Mouse (Mus musculus) kidney, embryonic 15.5 days (tissue): ENCODE results near the gene 4930558C23Rik. TPM values are rescaled to one million over a fixed set of nuclear protein-coding genes. Genes with fewer than 3 reads are reported as not detected.
"Not testable (repeated sequence)": the region's sequence is repeated elsewhere in the genome, so short reads cannot be mapped to it uniquely, and the experiment has no call there.

Experiments used
- ATAC-seq: fragments of 200-750 bp; cut with Nextera tagmentation; replicated peaks from 2 replicates; pipeline ENCODE4 v1.8.0; 2017; ENCODE audit warnings: moderate TSS enrichment; ENCODE audit not compliant: low FRiP score
- H3K27ac ChIP-seq: fragments of 300-500 bp; sonication (generic); 2 replicates; pipeline ENCODE4 v1.5.1; 2015; ENCODE audit warnings: mild to moderate bottlenecking, inconsistent platforms
- H3K27me3 ChIP-seq: fragments of 300-500 bp; sonication (generic); 2 replicates; pipeline ENCODE4 v1.6.1; 2015; ENCODE audit warnings: inconsistent platforms
- H3K36me3 ChIP-seq: fragments of 300-500 bp; sonication (generic); 2 replicates; pipeline ENCODE4 v1.6.1; 2015; ENCODE audit warnings: inconsistent platforms
- H3K4me1 ChIP-seq: fragments of 300-500 bp; sonication (generic); 2 replicates; pipeline ENCODE4 v1.6.1; 2015; ENCODE audit warnings: inconsistent platforms
- H3K4me2 ChIP-seq: fragments of 300-500 bp; sonication (generic); 2 replicates; pipeline ENCODE4 v1.6.1; 2015; ENCODE audit warnings: moderate library complexity, mild to moderate bottlenecking, inconsistent platforms
- H3K4me3 ChIP-seq: fragments of 300-500 bp; sonication (generic); replicated peaks from 2 replicates; pipeline ENCODE4 v1.5.1; 2015; ENCODE audit warnings: mild to moderate bottlenecking, inconsistent platforms
- H3K9ac ChIP-seq: fragments of 300-500 bp; sonication (generic); 2 replicates; pipeline ENCODE4 v1.6.1; 2015; ENCODE audit warnings: mild to moderate bottlenecking, inconsistent platforms
- H3K9me3 ChIP-seq: fragments of 300-500 bp; sonication (generic); replicated peaks from 2 replicates; pipeline ENCODE4 v1.6.1; 2016; ENCODE audit warnings: inconsistent platforms
- WGBS: fragments of 180-500 bp; shearing (Covaris S2); methylation state at CpG from one replicate; pipeline ENCODE4 v1.1.7; 2015; ENCODE audit warnings: mixed read lengths; 5-methylcytosine and 5-hydroxymethylcytosine counted together
- polyA plus RNA-seq: library from polyadenylated mRNA; unstranded; fragments of >200 nt; fragmentation: Nextera tagmentation; extraction: Ambion mirVana; gene quantifications from 2 replicates; pipeline ENCODE4 v1.2.1, GENCODE M21; 2015

Gene 4930558C23Rik
- polyA plus RNA-seq = 0.23 TPM in 1 of 2 replicates, not detected in the other

GRCm38 (mm10) chr3:95402741-95403140, at the start of gene 4930558C23Rik:
Gene 4930558C23Rik, minus strand, starts transcription at chr3:95402841.
- Histone ChIP-seq H3K27ac (no peak within 1 kb of the TSS), H3K27me3 (no peaks in the 10 kb centered on the region), H3K4me1 (no peaks in the 10 kb centered on the region), H3K4me3 (no peak within 1 kb of the TSS), H3K9me3 (no peaks in the 10 kb centered on the region), H3K9ac (no peak within 1 kb of the TSS), H3K36me3 (no peaks in the 10 kb centered on the region), H3K4me2 (no peak within 1 kb of the TSS)
- ATAC-seq = no peak
- 94% methylated on average over 3 of the region's 3 CpGs for WGBS

GRCm38 (mm10) chr3:95450915-95451314, 48.3 kb upstream of the 4930558C23Rik start:
- WGBS = 96% methylated on average over 3 of the region's 3 CpGs
- no peak overlapping the region for H3K4me2 ChIP-seq
- H3K27me3 ChIP-seq = no peaks in the 10 kb centered on the region
- ATAC-seq = no peak
- H3K36me3 ChIP-seq = peaks cover 63% of the 10 kb centered on the region
- H3K4me1 ChIP-seq = no peaks in the 10 kb centered on the region
- H3K9me3 ChIP-seq = no peaks in the 10 kb centered on the region
- H3K9ac ChIP-seq = no peak overlapping the region
- H3K4me3 ChIP-seq = no peak overlapping the region
- H3K27ac ChIP-seq = no peak overlapping the region

GRCm38 (mm10) chr3:95450408-95450807, 47.8 kb upstream of the 4930558C23Rik start:
- 0 out of 2 replicates have a peak, but pooled peaks cover 1% of the 10 kb centered on the region for H3K4me1 ChIP-seq
- ATAC-seq = 0 out of 2 replicates have a peak, but pooled peaks have one; percentile 33

GRCm38 (mm10) chr3:95445311-95445710, 42.7 kb upstream of the 4930558C23Rik start:
- Histone ChIP-seq H3K4me2 (no peak overlapping the region), H3K27me3 (no peaks in the 10 kb centered on the region), H3K9ac (no peak overlapping the region), H3K36me3 (peaks cover 17% of the 10 kb centered on the region), H3K4me3 (no peak overlapping the region), H3K4me1 (0 out of 2 replicates have a peak, but pooled peaks cover 4% of the 10 kb centered on the region), H3K27ac (no peak overlapping the region), H3K9me3 (no peaks in the 10 kb centered on the region)
- ATAC-seq = no peak
- 78% methylated on average over 4 of the region's 4 CpGs for WGBS

More at GRCm38 (mm10) chr3:95450408-95450807, 47.8 kb upstream of the 4930558C23Rik start:
- WGBS = 65% methylated on average over 1 of the region's 1 CpGs
- H3K27me3 ChIP-seq = no peaks in the 10 kb centered on the region
- H3K4me3 ChIP-seq = no peak overlapping the region
- H3K4me2 ChIP-seq = no peak overlapping the region
- no peaks in the 10 kb centered on the region for H3K9me3 ChIP-seq
- no peak overlapping the region for H3K27ac ChIP-seq
- H3K36me3 ChIP-seq = peaks cover 63% of the 10 kb centered on the region
- H3K9ac ChIP-seq = no peak overlapping the region

GRCm38 (mm10) chr3:95442406-95443117, 39.9 kb upstream of the 4930558C23Rik start:
- no peak for ATAC-seq
- Histone ChIP-seq H3K27ac (no peak overlapping the region), H3K9ac (no peak overlapping the region), H3K9me3 (no peaks in the 10 kb centered on the region), H3K4me1 (0 out of 2 replicates have a peak, but pooled peaks cover 4% of the 10 kb centered on the region), H3K36me3 (peaks cover 19% of the 10 kb centered on the region), H3K4me2 (no peak overlapping the region), H3K27me3 (no peaks in the 10 kb centered on the region), H3K4me3 (no peak overlapping the region)
- 91% methylated on average over 5 of the region's 5 CpGs for WGBS

GRCm38 (mm10) chr3:95439670-95440069, 37.0 kb upstream of the 4930558C23Rik start:
- no peak for ATAC-seq
- Histone ChIP-seq H3K4me1 (peaks cover 13% of the 10 kb centered on the region; the same call in 1 of the 2 replicates), H3K9ac (no peak overlapping the region), H3K4me2 (no peak overlapping the region), H3K9me3 (no peaks in the 10 kb centered on the region), H3K36me3 (peaks cover 29% of the 10 kb centered on the region), H3K27me3 (no peaks in the 10 kb centered on the region), H3K27ac (no peak overlapping the region), H3K4me3 (no peak overlapping the region)

GRCm38 (mm10) chr3:95438636-95439035, 36.0 kb upstream of the 4930558C23Rik start:
- H3K27ac ChIP-seq, H3K9ac ChIP-seq, H3K4me3 ChIP-seq, H3K27me3 ChIP-seq, H3K4me2 ChIP-seq, H3K9me3 ChIP-seq, ATAC-seq: not testable (repeated sequence)
- WGBS = 94% methylated on average over 4 of the region's 4 CpGs
- Histone ChIP-seq H3K36me3 (peaks cover 29% of the 10 kb centered on the region), H3K4me1 (peaks cover 15% of the 10 kb centered on the region; the same call in 1 of the 2 replicates)

- Histone ChIP-seq H3K36me3 (peaks cover 29% of the 10 kb centered on the region), H3K27ac (no peak overlapping the region), H3K9ac (no peak overlapping the region), H3K4me1 (peaks cover 18% of the 10 kb centered on the region; the same call in 1 of the 2 replicates), H3K4me2 (peak overlapping the region; percentile 65), H3K4me3 (peak overlapping the region; percentile 96; the same call in 1 of the 2 replicates), H3K27me3 (no peaks in the 10 kb centered on the region), H3K9me3 (no peaks in the 10 kb centered on the region)
- 59% methylated on average over 1 of the region's 1 CpGs for WGBS
- no peak for ATAC-seq
Measured at GRCm38 (mm10) chr3:95435561-95435960, 32.9 kb upstream of the 4930558C23Rik start.

GRCm38 (mm10) chr3:95434983-95435370, 32.3 kb upstream of the 4930558C23Rik start:
- peak overlapping the region; percentile 96 for H3K4me3 ChIP-seq
- H3K27me3 ChIP-seq = no peaks in the 10 kb centered on the region
- H3K27ac ChIP-seq = peak overlapping the region; percentile 91
- peak overlapping the region; percentile 65 for H3K4me2 ChIP-seq
- ATAC-seq = no peak
- peak overlapping the region; percentile 84 for H3K9ac ChIP-seq
- 1% methylated on average over 7 of the region's 7 CpGs for WGBS
- H3K4me1 ChIP-seq = peaks cover 18% of the 10 kb centered on the region; the same call in 1 of the 2 replicates
- no peaks in the 10 kb centered on the region for H3K9me3 ChIP-seq
- peaks cover 29% of the 10 kb centered on the region for H3K36me3 ChIP-seq

- peak; percentile 100 for ATAC-seq
- H3K9ac ChIP-seq = peak within 1 kb of the TSS; percentile 84
- under 1% methylated on average over 47 of the region's 47 CpGs for WGBS
- peaks cover 25% of the 10 kb centered on the region for H3K36me3 ChIP-seq
- peak within 1 kb of the TSS; percentile 96 for H3K4me3 ChIP-seq
- peaks cover 18% of the 10 kb centered on the region; the same call in 1 of the 2 replicates for H3K4me1 ChIP-seq
- H3K4me2 ChIP-seq = peak within 1 kb of the TSS; percentile 65
- H3K27me3 ChIP-seq = no peaks in the 10 kb centered on the region
- no peaks in the 10 kb centered on the region for H3K9me3 ChIP-seq
- H3K27ac ChIP-seq = peak within 1 kb of the TSS; percentile 91
Measured at GRCm38 (mm10) chr3:95434136-95434982, 31.7 kb upstream of the 4930558C23Rik start, which contains the start of gene Arnt. Gene Arnt, plus strand, starts transcription at chr3:95434388.

- Histone ChIP-seq H3K27ac (peak overlapping the region; percentile 91), H3K9ac (0 out of 2 replicates have a peak overlapping the region, but pooled peaks have one; percentile 23), H3K4me1 (peaks cover 18% of the 10 kb centered on the region; the same call in 1 of the 2 replicates), H3K4me2 (peak overlapping the region; percentile 65), H3K36me3 (peaks cover 18% of the 10 kb centered on the region), H3K27me3 (no peaks in the 10 kb centered on the region), H3K4me3 (peak overlapping the region; percentile 96), H3K9me3 (no peaks in the 10 kb centered on the region)
- no peak for ATAC-seq
- 75% methylated on average over 10 of the region's 10 CpGs for WGBS
Measured at GRCm38 (mm10) chr3:95433301-95433915, 30.8 kb upstream of the 4930558C23Rik start.
